Mouse (Mus musculus) MEL (cell line): Measurements from ENCODE around the gene Aldh1a2. TPM values are rescaled to one million over a fixed set of nuclear protein-coding genes. Genes with fewer than 3 reads are reported as not detected.

Experiments
- DNase-seq: peaks from one replicate; pipeline ENCODE4 v3.0.0; 2011; ENCODE audit warnings: low read depth, low spot score
- H3K27ac ChIP-seq: 2 replicates; pipeline ENCODE4 v1.5.1; 2012; ENCODE audit warnings: low read depth, mild to moderate bottlenecking, control low read depth, low read length, moderate library complexity; ENCODE audit not compliant: control insufficient read depth
- H3K27me3 ChIP-seq, 2 experiments: fragments of 150-350 bp in 1 of 2; sonication (generic) in 1 of 2; 2 replicates each; pipeline ENCODE4 v1.6.1; 2012; ENCODE audit warnings: low read length in 2 of 2, mild to moderate bottlenecking in 2 of 2, improper control_type of control experiment in 1 of 2, moderate library complexity in 1 of 2; ENCODE audit not compliant: insufficient read depth in 2 of 2, control insufficient read depth in 1 of 2
- H3K36me3 ChIP-seq, 2 experiments: 2 replicates each; pipeline ENCODE4 v1.6.1; 2012 to 2014; ENCODE audit warnings: low read length in 2 of 2, improper control_type of control experiment in 1 of 2, inconsistent platforms in 1 of 2, mild to moderate bottlenecking in 1 of 2; ENCODE audit not compliant: insufficient read depth in 2 of 2, control insufficient read depth in 1 of 2
- H3K4me1 ChIP-seq, 2 experiments: fragments of 150-350 bp in 1 of 2; sonication (generic) in 1 of 2; 2 replicates each; pipeline ENCODE4 v1.6.1; 2012; ENCODE audit warnings: low read length in 2 of 2, improper control_type of control experiment in 1 of 2, mild to moderate bottlenecking in 1 of 2; ENCODE audit not compliant: insufficient read depth in 2 of 2, control insufficient read depth in 1 of 2
- H3K4me3 ChIP-seq, 2 experiments: fragments of 150-350 bp in 1 of 2; sonication (generic) in 1 of 2; 2 replicates each; pipeline ENCODE4 v1.5.1; 2012; ENCODE audit warnings: low read depth in 2 of 2, low read length in 2 of 2, mild to moderate bottlenecking in 2 of 2, moderate library complexity in 2 of 2, control low read depth in 1 of 2, improper control_type of control experiment in 1 of 2; ENCODE audit not compliant: control insufficient read depth in 1 of 2, insufficient read depth in 1 of 2
- H3K79me2 ChIP-seq: 2 replicates; pipeline ENCODE4 v1.6.1; 2012; ENCODE audit warnings: mild to moderate bottlenecking, low read length, moderate library complexity; ENCODE audit not compliant: control insufficient read depth, poor library complexity, insufficient read depth
- H3K9ac ChIP-seq: 2 replicates; pipeline ENCODE4 v1.6.1; 2012; ENCODE audit warnings: low read depth, mild to moderate bottlenecking, control low read depth, low read length, moderate library complexity; ENCODE audit not compliant: control insufficient read depth, poor library complexity, severe bottlenecking
- H3K9me3 ChIP-seq: fragments of 150-350 bp; sonication (generic); replicated peaks from 2 replicates; pipeline ENCODE4 v1.6.1; 2012; ENCODE audit warnings: mild to moderate bottlenecking, low read length, improper control_type of control experiment, moderate library complexity; ENCODE audit not compliant: insufficient read depth
- CHD2 ChIP-seq: IDR thresholded peaks from 2 replicates; pipeline ENCODE4 v1.6.1; 2011; ENCODE audit warnings: low read length, improper control_type of control experiment
- ELF1 ChIP-seq: IDR thresholded peaks from 2 replicates; pipeline ENCODE4 v1.6.1; 2014; ENCODE audit warnings: low read depth, mild to moderate bottlenecking, inconsistent platforms, low read length, improper control_type of control experiment, moderate library complexity
- EP300 ChIP-seq, 2 experiments: IDR thresholded peaks; 2 replicates each; pipeline ENCODE4 v1.6.1; 2011; ENCODE audit warnings: improper control_type of control experiment in 2 of 2, low read length in 2 of 2, low read depth in 1 of 2, mild to moderate bottlenecking in 1 of 2
- GATA1 ChIP-seq: IDR thresholded peaks from 2 replicates; pipeline ENCODE4 v1.6.1; 2011; ENCODE audit warnings: low read depth, low read length, improper control_type of control experiment
- HCFC1 ChIP-seq: IDR thresholded peaks from 2 replicates; pipeline ENCODE4 v1.6.1; 2012; ENCODE audit warnings: low read depth, mild to moderate bottlenecking, inconsistent platforms, low read length, improper control_type of control experiment, moderate library complexity
- JUND ChIP-seq: IDR thresholded peaks from 2 replicates; pipeline ENCODE4 v1.6.1; 2011; ENCODE audit warnings: low read depth, mild to moderate bottlenecking, improper control_type of control experiment, low read length
- MAFK ChIP-seq: IDR thresholded peaks from 2 replicates; pipeline ENCODE4 v1.6.1; 2011; ENCODE audit warnings: low read depth, mild to moderate bottlenecking, low read length, improper control_type of control experiment, borderline replicate concordance
- MAX ChIP-seq: IDR thresholded peaks from 2 replicates; pipeline ENCODE4 v1.6.1; 2011; ENCODE audit warnings: low read length, improper control_type of control experiment
- MXI1 ChIP-seq: IDR thresholded peaks from 2 replicates; pipeline ENCODE4 v1.6.1; 2011; ENCODE audit warnings: mild to moderate bottlenecking, low read depth, low read length, improper control_type of control experiment
- MYC ChIP-seq: IDR thresholded peaks from 2 replicates; pipeline ENCODE4 v1.6.1; 2011; ENCODE audit warnings: low read depth, mild to moderate bottlenecking, low read length, improper control_type of control experiment, moderate library complexity
- NELFE ChIP-seq: IDR thresholded peaks from 2 replicates; pipeline ENCODE4 v1.6.1; 2011; ENCODE audit warnings: low read depth, low read length, improper control_type of control experiment
- NRF1 ChIP-seq: IDR thresholded peaks from 2 replicates; pipeline ENCODE4 v1.6.1; 2014; ENCODE audit warnings: low read depth, mild to moderate bottlenecking, inconsistent platforms, low read length, improper control_type of control experiment, moderate library complexity; ENCODE audit not compliant: poor library complexity, insufficient read depth, severe bottlenecking
- POLR2AphosphoS2 ChIP-seq: IDR thresholded peaks from 2 replicates; pipeline ENCODE4 v1.6.1; 2011; ENCODE audit warnings: low read length, improper control_type of control experiment
- RCOR1 ChIP-seq: IDR thresholded peaks from 2 replicates; pipeline ENCODE4 v1.6.1; 2012; ENCODE audit warnings: low read depth, mild to moderate bottlenecking, inconsistent platforms, low read length, improper control_type of control experiment
- SIN3A ChIP-seq: IDR thresholded peaks from 2 replicates; pipeline ENCODE4 v1.6.1; 2012; ENCODE audit warnings: low read length, improper control_type of control experiment, inconsistent platforms
- TCF12 ChIP-seq: IDR thresholded peaks from 2 replicates; pipeline ENCODE4 v1.6.1; 2014; ENCODE audit warnings: low read depth, mild to moderate bottlenecking, inconsistent platforms, low read length, improper control_type of control experiment, moderate library complexity
- ZC3H11A ChIP-seq: IDR thresholded peaks from 2 replicates; pipeline ENCODE4 v1.6.1; 2012; ENCODE audit warnings: low read depth, mild to moderate bottlenecking, inconsistent platforms, low read length, improper control_type of control experiment
- ZKSCAN1 ChIP-seq: IDR thresholded peaks from 2 replicates; pipeline ENCODE4 v1.6.1; 2012; ENCODE audit warnings: low read depth, mild to moderate bottlenecking, inconsistent platforms, low read length, improper control_type of control experiment, moderate library complexity
- polyA plus RNA-seq, 2 experiments: library from polyadenylated mRNA; stranded (reverse) in 1 of 2; unstranded in 1 of 2; fragments of >175 nt in 1 of 2; fragments of >200 nt in 1 of 2; gene quantifications; 2 replicates each; pipeline versions ENCODE4 v1.2.1 to v1.2.4; 2012; ENCODE audit warnings: low replicate concordance in 2 of 2, low read depth in 1 of 2; ENCODE audit not compliant: insufficient read length in 2 of 2, insufficient read depth in 1 of 2, missing spikeins in 1 of 2
- total RNA-seq: library from RNA; depleted of rRNA; stranded (reverse); fragments of 300-350 nt; gene quantifications from 2 replicates; pipeline ENCODE4 v1.2.3, GENCODE M21; 2012

Aldh1a2 gene
- total and polyA plus RNA-seq, 3 experiments = not detected

- H3K27me3 ChIP-seq = peaks cover 9 to 43% of the 10 kb centered on the region in 2 experiments
These were observed 3.6 kb downstream of the Aldh1a2 start for GRCm38 (mm10) chr9:71219161-71219560.

GRCm38 (mm10) chr9:71220401-71220800 is 4.8 kb downstream of the Aldh1a2 start:
- Histone ChIP-seq H3K9ac (no peak overlapping the region), H3K27ac (no peak overlapping the region), H3K79me2 (no peaks in the 10 kb centered on the region), H3K9me3 (no peaks in the 10 kb centered on the region), H3K27me3 (peaks cover 11 to 53% of the 10 kb centered on the region in 2 experiments), H3K4me1 (no peaks in the 10 kb centered on the region), H3K4me3 (no peak overlapping the region), H3K36me3 (no peaks in the 10 kb centered on the region)
- no peak for DNase-seq
- TF ChIP-seq ELF1 (no peak), ZKSCAN1 (no peak), NELFE (no peak)

More at GRCm38 (mm10) chr9:71219161-71219560, 3.6 kb downstream of the Aldh1a2 start:
- no peak for DNase-seq
- Histone ChIP-seq H3K79me2 (no peaks in the 10 kb centered on the region), H3K9me3 (no peaks in the 10 kb centered on the region), H3K27ac (no peak overlapping the region), H3K4me1 (no peaks in the 10 kb centered on the region), H3K36me3 (no peaks in the 10 kb centered on the region), H3K9ac (no peak overlapping the region), H3K4me3 (no peak overlapping the region)
- TF ChIP-seq SIN3A = no peak
- no peak for TF ChIP-seq HCFC1
- TF ChIP-seq EP300 (IDR thresholded peaks at IDR 0.05; ENCODE audit: low read depth in 1 of 2, low read length in 2 of 2) = no peak
- TF ChIP-seq CHD2 = no peak
- no peak for TF ChIP-seq ZKSCAN1
- TF ChIP-seq MAX = no peak
- TF ChIP-seq RCOR1 = no peak
- TF ChIP-seq MAFK = no peak
- no peak for TF ChIP-seq MXI1
- no peak for TF ChIP-seq JUND
- no peak for TF ChIP-seq NELFE
- no peak for TF ChIP-seq NRF1
- TF ChIP-seq POLR2AphosphoS2 = no peak
- TF ChIP-seq ELF1 = no peak
- TF ChIP-seq MYC = no peak
- TF ChIP-seq GATA1 = no peak
- no peak for TF ChIP-seq TCF12
- TF ChIP-seq ZC3H11A = no peak
